Mouse (Mus musculus): ENCODE results near the gene Fbxo10.

- TF ChIP-seq CTCF (IDR thresholded peaks at IDR 0.05; ENCODE audit: extremely low read depth, insufficient read depth, insufficient read length, insufficient replicate concordance) (no peak), POLR2A (IDR thresholded peaks at IDR 0.05; ENCODE audit: low read depth, low read length) (no peak)
Observed at GRCm38 (mm10) chr4:45082951-45083350, 1.5 kb downstream of the Fbxo10 start.

Data from spleen, adult 2 months (tissue).